Mouse (Mus musculus) gastrocnemius, postnatal 4 days (tissue): ENCODE measurements around the gene Dapk3. TPM values are rescaled to one million over a fixed set of nuclear protein-coding genes. Genes with fewer than 3 reads are reported as not detected.

Experiments
- DNase-seq, 2 experiments: peaks; one replicate each; pipeline ENCODE4 v3.0.0; 2021 to 2022; ENCODE audit warnings: low spot score in 2 of 2, mixed read lengths in 2 of 2
- long read RNA-seq, 2 experiments: library from polyadenylated mRNA; stranded (forward); transcript quantifications; one replicate each; pipeline ENCODE4 v2.0.0; 2021
- total RNA-seq, 2 experiments: library from RNA; stranded (reverse); gene quantifications; 2 replicates each; pipeline ENCODE4 v1.2.3; 2021

The Dapk3 gene
- total RNA-seq = 10 to 100 TPM; 40.2 to 41.4 TPM
- long read RNA-seq, experiment 1, transcript Dapk3-209 (8 exons, 1,482 nt) = minor isoform, 6 of 88 reads
- long read RNA-seq, experiment 1, transcript Dapk3-202 (9 exons, 1,730 nt) = major isoform, 62 of 88 reads
- long read RNA-seq, experiment 1, partial matches to known transcripts = 4 of 88 reads
- long read RNA-seq, experiment 1, other reads (novel, unspliced or antisense) = 15 of 88 reads
- long read RNA-seq, experiment 2, transcript Dapk3-202 (9 exons, 1,730 nt) = major isoform, 74 of 103 reads
- long read RNA-seq, experiment 2, partial matches to known transcripts = 4 of 103 reads
- long read RNA-seq, experiment 2, other reads (novel, unspliced or antisense) = 20 of 103 reads

- peak; percentile 90 to 94 for DNase-seq
Measured at GRCm38 (mm10) chr10:81182336-81183333, at the start of gene Dapk3. Gene Dapk3, plus strand, starts transcription at chr10:81183005.

GRCm38 (mm10) chr10:81134181-81134587 is 48.6 kb upstream of the Dapk3 start:
- DNase-seq = peak in 1 of 2 experiments; percentile 62

- DNase-seq = no peak
Measured at GRCm38 (mm10) chr10:81134966-81135681, 47.7 kb upstream of the Dapk3 start, which contains the start of gene Zbtb7a. Gene Zbtb7a, plus strand, starts transcription at chr10:81135220.

GRCm38 (mm10) chr10:81135831-81136705 is 46.7 kb upstream of the Dapk3 start:
- DNase-seq = peak; percentile 67 to 80

- DNase-seq = peak; percentile 70 to 83
Measured at GRCm38 (mm10) chr10:81136706-81137231, 46.0 kb upstream of the Dapk3 start.

DNA sequence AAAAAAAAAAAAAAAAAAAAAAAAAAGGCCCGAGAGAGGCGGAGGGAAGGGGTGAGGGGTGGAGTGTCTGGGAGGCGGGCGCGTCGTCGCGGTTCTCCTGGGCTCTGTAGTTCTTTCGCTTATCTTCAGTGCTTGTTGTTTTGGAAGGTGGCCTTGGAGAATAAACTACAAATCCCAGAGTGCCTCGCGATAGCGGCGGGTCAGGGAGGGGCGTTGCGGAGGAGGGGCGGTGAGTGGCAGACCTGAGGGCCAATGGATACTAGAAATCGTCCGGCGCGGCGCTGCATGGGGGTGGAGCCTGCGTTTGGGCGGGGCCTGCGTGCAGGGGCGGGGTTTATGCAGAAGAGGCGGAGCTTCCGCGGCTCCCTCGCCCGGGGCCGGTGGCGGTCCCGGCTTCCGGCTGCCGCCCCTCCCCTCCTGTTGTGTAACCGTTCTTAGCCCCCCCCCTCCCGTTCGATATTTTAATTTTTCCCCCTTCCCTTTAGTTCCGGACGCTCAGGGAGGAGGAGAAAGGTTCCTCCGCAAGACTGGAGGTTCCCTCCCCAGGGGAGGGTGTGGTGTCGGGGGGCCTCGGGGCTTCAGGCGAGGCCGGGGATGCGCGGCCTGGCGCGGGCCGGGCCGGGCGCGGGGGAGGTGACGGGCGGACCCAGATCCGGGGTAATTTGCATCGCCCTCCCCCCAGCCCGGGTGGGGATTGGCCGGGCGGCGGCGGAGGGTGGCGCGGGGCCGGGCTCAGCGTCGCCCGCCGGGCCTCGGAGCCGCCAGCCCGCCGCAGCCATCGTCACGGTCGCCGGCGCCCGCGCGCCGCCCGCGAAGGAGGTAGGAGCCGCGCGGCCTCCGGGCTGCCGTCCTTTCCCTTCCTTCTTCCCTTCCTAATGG is 45.3 kb upstream of the Dapk3 start:
- DNase-seq = peak; percentile 99 to 100

DNA sequence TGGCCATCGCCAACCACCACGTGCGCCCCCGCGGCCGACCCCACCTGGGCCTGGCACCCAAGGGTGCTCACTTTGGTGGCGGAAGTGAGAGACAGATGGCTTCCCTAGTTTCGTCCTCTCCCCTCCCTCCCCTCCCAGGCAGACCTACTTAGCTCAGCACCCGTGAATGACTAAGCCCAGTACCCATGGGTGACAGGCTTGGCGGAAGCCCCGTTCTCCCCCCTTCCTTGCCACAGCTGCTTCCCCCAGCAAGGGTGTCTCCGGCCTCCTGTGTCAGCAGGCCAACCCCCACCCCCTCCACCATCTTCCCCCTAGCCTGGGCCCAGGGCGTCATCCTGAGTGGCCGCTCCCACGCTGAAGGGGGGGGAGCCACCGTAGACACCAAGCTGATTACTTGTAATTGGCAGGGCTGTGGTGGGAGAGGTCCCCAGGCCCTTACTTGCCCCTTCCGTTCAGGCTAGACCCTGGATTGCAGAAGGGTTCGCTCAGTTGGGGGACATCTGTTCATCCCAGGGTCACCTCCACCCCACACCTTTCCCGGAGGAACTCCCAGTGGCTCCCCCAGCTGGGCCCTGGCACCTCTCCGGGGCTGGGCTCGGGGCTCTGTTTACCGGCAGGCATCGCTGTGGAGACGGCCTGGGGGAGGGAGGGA is 44.5 kb upstream of the Dapk3 start:
- DNase-seq = peak; percentile 49 to 56

DNA sequence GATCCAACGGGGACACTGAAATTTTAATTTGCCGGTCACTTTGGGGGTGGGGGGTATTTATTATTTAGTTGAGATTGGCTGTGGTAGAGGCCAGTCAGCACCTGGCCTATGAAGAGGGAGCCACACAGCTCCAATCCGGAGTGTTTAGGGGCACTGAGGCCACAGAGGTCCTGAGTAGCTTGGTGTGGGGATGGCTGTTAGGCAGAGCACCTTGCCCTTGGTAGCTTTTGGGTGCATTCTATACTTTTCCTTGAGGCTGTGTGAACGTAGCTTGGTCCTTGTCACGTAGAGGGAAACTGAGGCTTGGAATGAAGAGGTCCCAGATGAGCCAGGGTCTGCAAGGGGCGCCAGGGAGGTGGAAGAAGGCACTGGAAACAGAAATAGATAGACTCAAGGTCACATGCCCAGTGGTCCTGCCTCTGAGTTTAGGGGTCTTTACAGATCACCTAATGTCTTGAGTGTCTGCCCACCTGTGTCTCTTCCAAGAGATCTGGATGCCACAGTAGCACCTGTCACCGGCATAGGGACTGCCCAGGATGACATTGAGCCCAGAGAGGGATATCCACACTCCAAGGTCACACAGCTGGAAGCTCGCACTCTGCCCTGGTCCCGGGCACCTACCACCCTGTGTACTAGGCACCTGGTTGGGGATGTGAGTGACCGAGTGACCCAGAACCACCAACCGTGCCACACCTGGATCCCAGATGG is 43.8 kb upstream of the Dapk3 start:
- DNase-seq = no peak

GRCm38 (mm10) chr10:81139529-81139846 is 43.3 kb upstream of the Dapk3 start:
- no peak for DNase-seq

DNA sequence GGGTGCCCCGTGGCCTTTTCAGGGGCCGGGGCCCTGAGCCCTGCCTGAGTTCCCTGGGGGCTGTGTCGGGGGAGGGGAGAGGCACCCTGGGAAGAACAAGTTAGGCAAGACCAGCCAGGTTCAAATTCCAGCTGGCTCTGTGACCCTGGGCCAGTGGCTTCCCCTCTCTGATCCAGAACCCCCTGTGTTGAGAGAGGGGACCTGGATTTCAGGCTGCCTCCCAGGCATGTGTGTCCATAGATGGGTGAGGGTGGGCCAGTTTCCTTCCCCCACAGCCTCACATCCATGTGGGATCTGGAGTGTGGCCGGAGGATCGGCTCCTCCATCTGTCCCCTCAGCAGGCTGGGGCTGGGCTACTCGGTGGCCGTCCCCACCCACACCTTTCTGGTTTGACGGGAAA is 42.8 kb upstream of the Dapk3 start:
- DNase-seq = no peak

- DNase-seq = no peak
Measured at GRCm38 (mm10) chr10:81140717-81141454, 41.9 kb upstream of the Dapk3 start.

DNA sequence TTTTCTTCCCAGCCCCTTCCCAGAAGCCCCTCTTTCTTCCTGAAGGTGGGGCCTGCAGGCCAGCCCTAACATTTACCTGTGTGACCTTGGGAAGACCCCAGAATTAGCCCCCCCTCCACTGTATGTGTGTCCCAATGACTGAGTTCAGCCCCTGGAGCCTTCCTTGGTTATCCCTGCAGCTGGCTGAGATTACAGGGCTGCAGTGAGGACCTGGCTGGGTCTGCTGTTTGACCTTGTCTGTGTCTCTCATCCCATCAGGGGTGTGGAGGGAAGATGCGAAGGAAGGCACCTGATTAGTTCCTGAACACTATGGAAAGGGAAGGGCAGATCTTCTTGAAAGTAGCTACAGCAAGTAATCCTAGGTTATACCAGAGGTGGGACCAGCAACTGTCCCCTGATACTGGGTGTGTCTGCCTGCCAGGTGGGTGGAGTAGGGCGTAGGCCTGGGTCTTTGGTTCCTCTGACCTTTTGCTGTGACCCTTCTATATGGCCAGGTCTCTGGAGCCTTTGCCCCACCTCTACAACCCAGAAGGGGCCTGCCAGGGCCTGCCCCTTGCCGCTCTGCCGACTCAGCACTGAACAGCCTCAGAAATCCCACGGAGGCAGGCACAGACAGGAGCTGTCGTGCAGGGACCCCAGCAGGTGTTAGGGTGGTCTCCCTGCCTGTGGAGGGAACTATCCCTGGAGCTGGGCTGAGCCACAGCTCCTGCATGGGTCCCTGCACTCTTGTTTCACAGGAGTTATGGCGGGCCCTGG is 41.2 kb upstream of the Dapk3 start:
- no peak for DNase-seq

DNA sequence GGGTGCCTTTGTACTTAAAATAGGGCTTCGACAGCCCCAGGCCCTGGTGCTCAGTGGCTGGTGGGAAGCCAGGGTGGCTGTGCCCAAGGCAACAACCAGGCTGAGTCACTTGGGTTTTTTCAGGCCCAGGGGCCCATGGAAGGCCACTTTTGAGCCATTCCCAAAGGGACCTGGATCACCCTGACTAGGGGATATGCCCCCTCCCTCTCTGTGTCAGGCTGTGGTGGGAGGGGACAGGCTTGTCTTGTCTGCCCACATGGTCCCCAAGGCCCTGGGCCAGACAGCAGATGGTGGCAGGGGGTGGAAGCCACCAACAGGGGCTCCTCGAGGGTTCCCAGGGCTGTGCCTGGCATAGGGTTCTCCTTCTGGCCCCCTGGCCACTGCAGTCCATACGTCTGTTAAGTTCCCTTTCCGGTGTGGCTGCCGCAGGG is 40.2 kb upstream of the Dapk3 start:
- no peak for DNase-seq

DNA sequence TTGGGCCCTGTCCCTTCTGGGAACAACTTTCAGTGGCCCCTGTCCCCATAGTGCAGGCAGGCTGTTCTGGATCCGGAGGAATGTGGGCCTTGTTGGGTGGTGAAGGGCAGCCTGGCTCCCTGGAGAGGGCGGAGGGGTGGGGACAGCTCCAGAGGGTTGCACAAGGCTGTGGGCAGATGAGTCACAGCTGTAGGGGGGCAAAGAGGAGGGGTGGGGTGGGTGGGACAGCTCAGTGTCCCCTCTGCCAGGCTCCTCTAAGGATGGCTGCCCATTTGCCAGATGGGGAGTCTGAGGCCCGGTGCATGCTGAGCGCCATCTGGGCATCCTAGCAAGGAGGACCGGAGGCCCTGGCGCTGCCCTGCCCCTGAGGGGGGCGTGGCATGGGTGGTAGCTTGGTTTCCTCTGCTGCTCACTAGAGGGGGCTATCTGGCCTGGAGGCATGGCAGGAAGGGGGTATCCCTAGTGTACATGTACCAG is 39.6 kb upstream of the Dapk3 start:
- DNase-seq = no peak

- DNase-seq = no peak
Measured at GRCm38 (mm10) chr10:81143845-81144437, 38.9 kb upstream of the Dapk3 start.

DNA sequence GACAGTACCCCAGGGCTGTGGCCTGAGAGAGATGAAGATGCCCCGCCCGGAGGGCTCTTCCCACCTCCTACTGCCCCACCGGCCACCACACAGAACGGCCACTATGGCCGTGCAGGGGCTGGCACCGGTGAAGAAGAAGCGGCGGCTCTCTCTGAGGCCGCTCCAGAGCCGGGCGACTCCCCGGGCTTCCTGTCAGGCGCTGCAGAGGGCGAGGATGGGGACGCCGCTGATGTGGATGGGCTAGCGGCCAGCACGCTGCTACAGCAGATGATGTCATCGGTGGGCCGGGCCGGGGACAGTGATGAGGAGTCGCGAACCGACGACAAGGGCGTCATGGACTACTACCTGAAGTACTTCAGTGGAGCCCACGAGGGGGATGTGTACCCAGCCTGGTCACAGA is 38.1 kb upstream of the Dapk3 start:
- no peak for DNase-seq
